Mouse (Mus musculus) urinary bladder, postnatal 10 days (tissue): ENCODE measurements around the gene Dusp12.

ENCODE experiments used
- DNase-seq: peaks from one replicate; pipeline ENCODE4 v3.0.0; 2022; ENCODE audit warnings: low spot score

Gene Dusp12

GRCm38 (mm10) chr1:170884978-170885561, at the start of gene Dusp12, which contains the start of gene Gm26620:
Gene Dusp12 (minus strand): TSS chr1:170885540.
Gene Gm26620 (plus strand): TSS chr1:170885065.
- DNase-seq = no peak

- DNase-seq = no peak
Measured at GRCm38 (mm10) chr1:170934383-170934782, 49.0 kb upstream of the Dusp12 start.

- DNase-seq = no peak
Measured at GRCm38 (mm10) chr1:170933940-170934339, 48.6 kb upstream of the Dusp12 start.

- DNase-seq = no peak
Measured at GRCm38 (mm10) chr1:170933386-170933920, 48.1 kb upstream of the Dusp12 start.

GRCm38 (mm10) chr1:170932043-170932442, 46.7 kb upstream of the Dusp12 start:
- DNase-seq = no peak

- DNase-seq = no peak
Measured at GRCm38 (mm10) chr1:170929245-170929644, 43.9 kb upstream of the Dusp12 start.

GRCm38 (mm10) chr1:170928467-170928866, 43.1 kb upstream of the Dusp12 start:
- no peak for DNase-seq

- no peak for DNase-seq
Measured at GRCm38 (mm10) chr1:170927378-170927777, 42.0 kb upstream of the Dusp12 start, which contains the start of gene Fcrla. Gene Fcrla (minus strand): TSS chr1:170927583.

- no peak for DNase-seq
Measured at GRCm38 (mm10) chr1:170926941-170927340, 41.6 kb upstream of the Dusp12 start.

GRCm38 (mm10) chr1:170924485-170924884, 39.1 kb upstream of the Dusp12 start:
- no peak for DNase-seq

- DNase-seq = no peak
Measured at GRCm38 (mm10) chr1:170919308-170919707, 34.0 kb upstream of the Dusp12 start.

GRCm38 (mm10) chr1:170915657-170916056, 30.3 kb upstream of the Dusp12 start:
- no peak for DNase-seq

GRCm38 (mm10) chr1:170912891-170913615, 27.7 kb upstream of the Dusp12 start, which contains the start of gene Fcrlb:
Gene Fcrlb (minus strand): TSS chr1:170912941.
- DNase-seq = no peak

GRCm38 (mm10) chr1:170911907-170912660, 26.7 kb upstream of the Dusp12 start:
- no peak for DNase-seq

GRCm38 (mm10) chr1:170908341-170908740, 23.0 kb upstream of the Dusp12 start:
- DNase-seq = no peak

GRCm38 (mm10) chr1:170907456-170908191, 22.3 kb upstream of the Dusp12 start:
- no peak for DNase-seq

- DNase-seq = no peak
Measured at GRCm38 (mm10) chr1:170907111-170907455, 21.7 kb upstream of the Dusp12 start.

- DNase-seq = no peak
Measured at GRCm38 (mm10) chr1:170903485-170903884, 18.1 kb upstream of the Dusp12 start.

GRCm38 (mm10) chr1:170901536-170902238, 16.3 kb upstream of the Dusp12 start:
- DNase-seq = peak; percentile 43

- DNase-seq = no peak
Measured at GRCm38 (mm10) chr1:170900799-170901467, 15.6 kb upstream of the Dusp12 start.
